Mouse (Mus musculus): ENCODE data around the gene Wdr93.

DNA sequence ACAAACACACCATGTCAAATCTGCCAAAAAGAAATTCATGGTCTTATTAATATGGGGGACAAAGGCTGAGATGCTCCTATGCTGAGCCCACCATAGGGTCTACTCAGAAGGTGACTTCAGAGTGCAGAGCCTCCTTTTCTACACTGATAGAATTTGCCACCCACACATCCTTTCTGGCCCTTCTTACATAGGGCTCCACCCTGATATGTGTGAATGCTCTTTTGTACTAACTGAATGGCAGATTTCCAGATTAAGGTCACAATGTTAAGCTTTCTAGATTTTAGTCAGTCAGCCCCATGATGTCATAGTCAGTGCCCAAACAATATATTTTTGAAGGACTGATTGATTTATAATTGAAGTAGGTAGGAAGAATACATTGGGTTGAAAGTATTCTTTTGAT, 16.8 kb downstream of the Wdr93 start:
- TF ChIP-seq CTCF (IDR thresholded peaks at IDR 0.05; ENCODE audit: extremely low read depth, insufficient read length, insufficient replicate concordance, low read depth, low read length) (no peak), POLR2A (IDR thresholded peaks at IDR 0.05; ENCODE audit: low read depth, low read length) (no peak)
